Mouse (Mus musculus) MEL (cell line): ENCODE results near the gene Tmem255b.

ENCODE experiments used
- CHD2 ChIP-seq: IDR thresholded peaks from 2 replicates; pipeline ENCODE4 v1.6.1; 2011; ENCODE audit warnings: low read length, improper control_type of control experiment
- CTCF ChIP-seq, 3 experiments: IDR thresholded peaks in 2 of 3; conservative IDR thresholded peaks in 1 of 3; 2 replicates each; pipeline ENCODE4 v1.5.1; 2011 to 2012; ENCODE audit warnings: low read length in 3 of 3, low read depth in 2 of 3, mild to moderate bottlenecking in 2 of 3, improper control_type of control experiment in 1 of 3, inconsistent platforms in 1 of 3, mixed read lengths in 1 of 3, moderate library complexity in 1 of 3; ENCODE audit not compliant: control insufficient read depth in 1 of 3, insufficient read depth in 1 of 3, poor library complexity in 1 of 3, severe bottlenecking in 1 of 3
- JUND ChIP-seq: IDR thresholded peaks from 2 replicates; pipeline ENCODE4 v1.6.1; 2011; ENCODE audit warnings: low read depth, mild to moderate bottlenecking, improper control_type of control experiment, low read length
- SIN3A ChIP-seq: IDR thresholded peaks from 2 replicates; pipeline ENCODE4 v1.6.1; 2012; ENCODE audit warnings: low read length, improper control_type of control experiment, inconsistent platforms
- USF2 ChIP-seq, 2 experiments: IDR thresholded peaks; 2 replicates each; pipeline ENCODE4 v1.6.1; 2011 to 2012; ENCODE audit warnings: improper control_type of control experiment in 2 of 2, low read length in 2 of 2, borderline replicate concordance in 1 of 2, inconsistent platforms in 1 of 2, low read depth in 1 of 2, mild to moderate bottlenecking in 1 of 2; ENCODE audit not compliant: insufficient read depth in 1 of 2
- ZMIZ1 ChIP-seq: IDR thresholded peaks from 2 replicates; pipeline ENCODE4 v1.6.1; 2012; ENCODE audit warnings: low read depth, mild to moderate bottlenecking, inconsistent platforms, low read length, improper control_type of control experiment, moderate library complexity

DNA sequence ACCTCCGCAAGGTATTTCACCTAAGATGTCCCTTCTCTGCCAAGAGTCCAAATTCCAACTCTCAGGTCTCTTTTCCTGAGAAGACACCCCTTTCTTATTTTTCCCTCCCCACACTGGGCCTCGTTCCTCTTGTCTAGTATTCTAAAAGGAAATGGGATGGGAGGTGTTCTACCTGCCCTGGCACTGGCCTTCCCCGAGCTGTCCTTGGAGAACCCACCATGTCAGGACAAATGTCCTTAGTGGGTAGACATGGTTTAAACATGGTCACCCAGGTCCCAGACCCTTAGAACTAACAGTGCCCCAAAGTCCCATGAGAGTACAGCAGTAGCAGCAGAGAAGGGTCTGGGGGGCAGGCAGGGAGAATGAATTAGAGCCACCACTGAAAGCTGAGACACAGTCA lies 54.4 kb downstream of the Tmem255b start:
- TF ChIP-seq CTCF (IDR thresholded peaks at IDR 0.05 in 2 of 3, conservative IDR thresholded peaks at IDR 0.05 in 1 of 3; ENCODE audit: control insufficient read depth in 1 of 3, insufficient read depth in 1 of 3, low read depth in 2 of 3, low read length in 3 of 3, poor library complexity in 1 of 3, severe bottlenecking in 1 of 3) (no peak), ZMIZ1 (no peak), JUND (no peak), SIN3A (no peak), CHD2 (no peak), USF2 (IDR thresholded peaks at IDR 0.05; ENCODE audit: borderline replicate concordance in 1 of 2, insufficient read depth in 1 of 2, low read depth in 1 of 2, low read length in 2 of 2) (no peak)
